Mouse (Mus musculus) adrenal gland, postnatal 14 days (tissue): ENCODE results near the gene Rpl37. TPM values are rescaled to one million over a fixed set of nuclear protein-coding genes. Genes with fewer than 3 reads are reported as not detected.

Experiments used
- DNase-seq: peaks from one replicate; pipeline ENCODE4 v3.0.0; 2021; ENCODE audit warnings: mixed read lengths
- total RNA-seq: library from RNA; stranded (reverse); gene quantifications from 2 replicates; pipeline ENCODE4 v1.2.3, GENCODE M21; 2021

Gene Rpl37
- total RNA-seq, 1 experiment from 2014 or later, result 366 TPM

- no peak for DNase-seq
Observed at GRCm38 (mm10) chr15:5152171-5152570, 35.7 kb downstream of the Rpl37 start.

- no peak for DNase-seq
Observed at GRCm38 (mm10) chr15:5154621-5155020, 38.2 kb downstream of the Rpl37 start.

- DNase-seq, result no peak
Observed at GRCm38 (mm10) chr15:5155093-5155492, 38.6 kb downstream of the Rpl37 start.

- no peak for DNase-seq
Observed at GRCm38 (mm10) chr15:5156355-5156754, 39.9 kb downstream of the Rpl37 start.

- no peak for DNase-seq
Observed at GRCm38 (mm10) chr15:5157386-5157785, 40.9 kb downstream of the Rpl37 start.

GRCm38 (mm10) chr15:5158827-5159226 lies 42.4 kb downstream of the Rpl37 start:
- DNase-seq, result no peak

GRCm38 (mm10) chr15:5165121-5165773 lies 48.8 kb downstream of the Rpl37 start:
- no peak for DNase-seq

Other genes starting within 250 kb of the Rpl37 start
- not detected in 2 replicates for gene Mroh2b, start 217.9 kb upstream of the Rpl37 start, total RNA-seq
- 6.2 and 7.6 TPM in 2 replicates for gene C7, start 52.9 kb upstream of the Rpl37 start, total RNA-seq
- gene Card6, start 8.1 kb upstream of the Rpl37 start, total RNA-seq, result 9.0 and 12.1 TPM in 2 replicates
- gene Prkaa1, start 27.2 kb downstream of the Rpl37 start, total RNA-seq, result 32.3 and 33.7 TPM in 2 replicates
- 53.1 and 54.6 TPM in 2 replicates for gene Ttc33, start 68.9 kb downstream of the Rpl37 start, total RNA-seq
- 4.0 and 5.6 TPM in 2 replicates for gene Ptger4, start 127.5 kb downstream of the Rpl37 start, total RNA-seq